Mouse (Mus musculus) hindbrain, embryonic 13.5 days (tissue): ENCODE data around the gene Dclre1a. TPM values are rescaled to one million over a fixed set of nuclear protein-coding genes. Genes with fewer than 3 reads are reported as not detected.
"Not testable (repeated sequence)": the region's sequence is repeated elsewhere in the genome, so short reads cannot be mapped to it uniquely, and the experiment has no call there.

Experiments used
- ATAC-seq: fragments of 200-750 bp; cut with Nextera tagmentation; 2 replicates; pipeline ENCODE4 v1.8.0; 2017; ENCODE audit warnings: moderate TSS enrichment; ENCODE audit not compliant: low FRiP score
- H3K27ac ChIP-seq: fragments of 300-500 bp; sonication (generic); 2 replicates; pipeline ENCODE4 v1.5.1; 2015; ENCODE audit warnings: inconsistent platforms, mild to moderate bottlenecking, moderate library complexity
- H3K27me3 ChIP-seq: fragments of 300-500 bp; sonication (generic); 2 replicates; pipeline ENCODE4 v1.6.1; 2015; ENCODE audit warnings: mild to moderate bottlenecking, inconsistent platforms
- H3K36me3 ChIP-seq: fragments of 300-500 bp; sonication (generic); 2 replicates; pipeline ENCODE4 v1.6.1; 2015; ENCODE audit warnings: mild to moderate bottlenecking, inconsistent platforms
- H3K4me1 ChIP-seq: fragments of 300-500 bp; sonication (generic); replicated peaks from 2 replicates; pipeline ENCODE4 v1.6.1; 2015; ENCODE audit warnings: inconsistent platforms
- H3K4me2 ChIP-seq: fragments of 300-500 bp; sonication (generic); 2 replicates; pipeline ENCODE4 v1.6.1; 2015; ENCODE audit warnings: inconsistent platforms, mild to moderate bottlenecking, moderate library complexity
- H3K4me3 ChIP-seq: fragments of 300-500 bp; sonication (generic); 2 replicates; pipeline ENCODE4 v1.5.1; 2015; ENCODE audit warnings: mild to moderate bottlenecking, inconsistent platforms
- H3K9ac ChIP-seq: fragments of 300-500 bp; sonication (generic); 2 replicates; pipeline ENCODE4 v1.6.1; 2015; ENCODE audit warnings: mild to moderate bottlenecking, inconsistent platforms
- H3K9me3 ChIP-seq: fragments of 300-500 bp; sonication (generic); 2 replicates; pipeline ENCODE4 v1.6.1; 2016; ENCODE audit warnings: inconsistent platforms
- WGBS: fragments of 180-500 bp; shearing (Covaris S2); methylation state at CpG from one replicate; pipeline ENCODE4 v1.1.7; 2015; 5-methylcytosine and 5-hydroxymethylcytosine counted together
- polyA plus RNA-seq: library from polyadenylated mRNA; unstranded; fragments of >200 nt; fragmentation: Nextera tagmentation; extraction: Ambion mirVana; gene quantifications from 2 replicates; pipeline ENCODE4 v1.2.1, GENCODE M21; 2015

Gene Dclre1a
- polyA plus RNA-seq, 1 experiment from 2014 or later = 14.9 TPM

DNA sequence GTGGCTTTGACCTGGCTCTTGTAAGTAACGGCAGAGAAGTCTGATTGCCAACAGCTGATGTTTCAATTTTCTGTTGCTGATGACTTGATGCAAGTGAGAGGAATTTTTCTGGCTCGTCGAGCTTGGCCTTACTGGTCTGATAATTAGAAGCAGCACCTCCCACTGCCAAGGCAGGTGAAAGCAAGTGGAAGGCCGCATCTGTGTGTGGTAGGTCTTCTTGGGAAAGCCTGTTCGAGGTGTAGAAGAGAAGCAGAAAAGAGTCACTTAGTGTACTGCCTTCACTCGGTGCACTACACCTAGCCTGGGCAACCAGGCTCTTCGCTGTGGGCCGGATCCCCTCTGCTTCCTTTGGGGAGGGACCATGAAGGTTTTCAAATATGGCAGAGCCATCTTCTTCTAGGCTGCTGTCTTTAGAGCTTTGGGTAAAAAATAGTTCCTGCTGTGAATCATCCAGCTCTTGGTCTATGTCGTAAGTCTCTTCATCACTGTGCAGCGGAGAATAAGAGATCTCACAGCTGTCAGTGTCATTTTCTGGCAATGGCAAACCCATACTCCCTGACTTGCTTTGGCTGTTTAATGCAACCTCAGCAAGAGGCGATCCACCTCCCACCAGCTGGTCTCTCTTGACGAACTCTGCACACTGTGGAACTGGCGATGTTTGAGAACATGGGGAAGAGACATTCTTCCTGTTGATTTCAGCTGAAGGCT lies 3.2 kb downstream of the Dclre1a start:
- Histone ChIP-seq H3K27me3 (no peaks in the 10 kb centered on the region), H3K4me2 (no peak overlapping the region), H3K4me3 (no peak overlapping the region), H3K9ac (no peak overlapping the region), H3K27ac (no peak overlapping the region), H3K36me3 (peaks cover 35% of the 10 kb centered on the region), H3K9me3 (no peaks in the 10 kb centered on the region), H3K4me1 (peaks cover 17% of the 10 kb centered on the region)
- 93% methylated on average over 13 of the region's 13 CpGs for WGBS
- ATAC-seq = no peak

DNA sequence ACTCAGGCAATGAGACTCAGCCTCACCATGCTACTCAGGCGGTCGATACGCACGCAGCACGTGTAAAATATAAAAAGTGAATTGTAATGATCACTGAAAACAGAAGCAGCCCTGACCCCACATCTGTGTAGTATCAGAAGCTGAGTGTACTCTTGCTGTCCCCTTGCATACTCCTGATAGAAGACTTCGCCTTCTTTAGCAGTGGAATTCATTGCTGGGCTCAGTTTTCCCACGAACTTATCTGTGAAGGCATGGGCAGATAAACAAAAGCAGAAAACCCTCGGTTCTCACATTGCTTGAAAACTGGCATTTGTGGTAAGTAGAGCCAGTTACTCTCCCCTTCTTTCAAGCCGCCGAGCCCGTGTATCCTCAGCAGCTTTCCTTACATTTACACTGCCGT lies 4.7 kb downstream of the Dclre1a start:
- Histone ChIP-seq H3K27me3 (no peaks in the 10 kb centered on the region), H3K4me2 (no peak overlapping the region), H3K4me3 (no peak overlapping the region), H3K27ac (no peak overlapping the region), H3K4me1 (peaks cover 8% of the 10 kb centered on the region), H3K36me3 (peaks cover 36% of the 10 kb centered on the region), H3K9ac (no peak overlapping the region), H3K9me3 (no peaks in the 10 kb centered on the region)
- ATAC-seq = no peak
- 95% methylated on average over 12 of the region's 12 CpGs for WGBS

DNA sequence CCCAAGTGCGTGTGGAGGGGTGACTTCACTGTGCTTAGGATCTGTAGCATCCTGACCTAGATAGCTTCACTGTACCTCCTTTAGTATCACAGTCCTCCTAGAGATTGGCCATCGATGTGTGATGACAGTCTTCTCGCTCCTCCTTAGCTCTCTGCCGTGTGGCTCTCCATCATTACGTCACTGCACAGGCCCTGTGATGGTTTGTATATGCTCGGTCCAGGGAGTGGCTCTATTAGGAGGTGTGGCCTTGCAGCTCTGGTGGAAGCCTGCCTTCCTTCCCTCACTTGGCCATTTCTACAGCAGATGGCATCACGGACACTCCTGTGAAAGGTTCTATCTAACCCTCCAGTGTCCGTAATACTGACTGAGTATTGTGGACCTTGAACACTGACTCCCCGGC lies 12.3 kb downstream of the Dclre1a start:
- Histone ChIP-seq H3K4me2 (no peak overlapping the region), H3K27me3 (no peaks in the 10 kb centered on the region), H3K36me3 (peaks cover 33% of the 10 kb centered on the region), H3K9me3 (no peaks in the 10 kb centered on the region), H3K4me3 (no peak overlapping the region), H3K27ac (no peak overlapping the region), H3K4me1 (no peaks in the 10 kb centered on the region), H3K9ac (no peak overlapping the region)
- no peak for ATAC-seq
- WGBS = 92% methylated on average over 9 of the region's 9 CpGs

DNA sequence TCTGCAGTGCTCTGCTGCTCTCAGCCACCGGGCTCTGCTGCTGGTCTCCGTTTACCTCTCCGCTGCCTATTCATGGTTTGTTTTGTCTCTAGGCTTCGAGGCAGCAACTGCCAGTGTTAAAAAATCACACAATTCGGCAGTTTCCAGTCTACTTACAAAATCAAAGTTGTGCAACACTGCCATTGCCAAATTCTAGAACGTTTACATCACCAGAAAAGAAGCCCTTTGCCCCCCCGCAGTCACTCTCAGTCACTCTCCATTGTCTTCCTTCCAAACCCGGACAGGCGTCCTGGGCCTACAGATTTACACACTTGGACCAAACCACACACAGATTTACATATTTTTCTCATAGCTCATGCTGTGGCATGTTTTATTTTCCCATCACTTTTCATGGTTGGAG lies 13.0 kb downstream of the Dclre1a start:
- no peaks in the 10 kb centered on the region for H3K4me1 ChIP-seq
- H3K36me3 ChIP-seq = peaks cover 30% of the 10 kb centered on the region
- no peaks in the 10 kb centered on the region for H3K9me3 ChIP-seq
- H3K9ac ChIP-seq = no peak overlapping the region
- WGBS = 69% methylated on average over 9 of the region's 9 CpGs
- no peak overlapping the region for H3K27ac ChIP-seq
- H3K4me3 ChIP-seq = no peak overlapping the region
- H3K27me3 ChIP-seq = no peaks in the 10 kb centered on the region
- ATAC-seq = no peak
- no peak overlapping the region for H3K4me2 ChIP-seq

DNA sequence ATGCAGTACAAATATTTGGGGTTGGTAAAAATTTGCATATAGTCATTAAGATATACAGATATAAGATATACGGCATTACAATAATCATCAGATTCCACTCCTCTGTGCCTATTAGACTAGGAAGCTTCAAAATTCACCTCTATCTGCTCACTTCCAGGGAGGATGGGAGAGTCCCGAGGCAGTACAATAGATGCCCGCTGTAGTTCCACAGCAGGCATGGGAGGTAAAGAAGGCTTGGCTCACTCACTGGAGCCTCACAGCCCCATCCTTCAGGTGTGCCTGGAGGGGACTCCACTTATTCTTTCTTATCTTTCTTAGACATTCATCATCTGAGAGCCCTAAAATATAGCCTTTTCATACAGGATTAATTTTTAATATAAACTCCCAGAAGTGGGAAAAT lies 13.7 kb downstream of the Dclre1a start:
- Histone ChIP-seq H3K9me3 (no peaks in the 10 kb centered on the region), H3K4me3 (no peak overlapping the region), H3K4me1 (no peaks in the 10 kb centered on the region), H3K4me2 (no peak overlapping the region), H3K27me3 (no peaks in the 10 kb centered on the region), H3K36me3 (peaks cover 28% of the 10 kb centered on the region), H3K9ac (no peak overlapping the region), H3K27ac (no peak overlapping the region)
- ATAC-seq = no peak
- 81% methylated on average over 3 of the region's 3 CpGs for WGBS

DNA sequence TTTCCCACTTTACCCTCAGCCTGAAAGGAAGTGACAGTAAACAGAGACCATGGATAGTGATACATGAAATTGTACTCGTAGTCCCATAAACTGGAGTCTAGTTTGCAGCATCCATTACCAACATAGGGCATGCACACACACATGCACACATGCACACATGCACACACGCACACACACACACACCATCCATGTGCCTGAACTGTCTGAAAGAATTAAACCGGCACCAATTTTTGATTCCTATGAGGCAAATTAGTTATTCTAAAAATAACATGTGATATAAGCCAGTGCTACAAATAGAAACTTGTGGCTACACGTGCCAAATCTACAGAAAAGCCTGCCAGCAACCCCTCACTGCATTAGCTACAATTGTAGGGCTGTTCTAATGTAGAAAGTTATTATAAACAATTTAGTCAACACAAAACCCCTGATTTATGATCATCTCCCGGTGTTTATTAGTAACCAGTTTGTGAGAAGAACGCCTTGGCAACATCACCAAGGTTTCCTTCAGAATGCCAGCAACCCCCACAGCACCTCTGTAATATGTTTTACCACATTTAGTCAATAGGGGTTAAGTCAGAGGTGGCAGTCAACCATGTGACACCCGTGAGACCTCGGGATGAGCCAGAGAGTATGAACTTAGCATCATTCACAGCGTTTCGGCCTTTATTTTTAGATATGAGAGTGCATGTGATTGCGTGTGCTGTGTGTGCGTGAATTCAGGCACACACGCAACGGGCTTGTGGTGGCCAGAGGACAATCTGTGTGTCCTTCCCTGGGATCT lies 14.5 kb downstream of the Dclre1a start:
- Histone ChIP-seq H3K36me3 (peaks cover 28% of the 10 kb centered on the region), H3K9me3 (no peaks in the 10 kb centered on the region), H3K9ac (no peak overlapping the region), H3K27me3 (no peaks in the 10 kb centered on the region), H3K4me2 (no peak overlapping the region), H3K4me1 (no peaks in the 10 kb centered on the region), H3K4me3 (no peak overlapping the region), H3K27ac (no peak overlapping the region)
- WGBS = 93% methylated on average over 14 of the region's 14 CpGs
- ATAC-seq = no peak

DNA sequence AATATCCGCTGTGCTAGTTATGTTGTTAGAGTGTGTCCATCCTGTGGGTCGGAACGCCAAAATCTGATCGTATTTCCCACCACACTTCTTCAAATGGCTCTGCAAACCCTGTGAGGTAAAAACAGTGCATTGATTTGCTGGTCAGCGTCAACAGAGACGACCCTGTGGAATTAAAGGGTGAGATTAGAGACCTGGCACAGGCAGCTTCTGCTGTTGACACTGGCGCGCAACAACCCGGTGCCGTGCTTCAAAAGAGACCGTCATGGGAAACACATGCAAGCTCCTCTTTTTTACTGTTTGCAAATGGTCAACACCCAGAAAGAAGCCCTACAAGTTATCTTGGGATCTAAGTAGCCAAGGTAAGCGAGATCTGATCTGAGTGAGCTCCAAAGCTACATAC lies 16.8 kb downstream of the Dclre1a start:
- H3K4me3 ChIP-seq = no peak overlapping the region
- no peak overlapping the region for H3K27ac ChIP-seq
- ATAC-seq = no peak
- H3K27me3 ChIP-seq = no peaks in the 10 kb centered on the region
- H3K36me3 ChIP-seq = peaks cover 21% of the 10 kb centered on the region
- no peak overlapping the region for H3K4me2 ChIP-seq
- no peaks in the 10 kb centered on the region for H3K9me3 ChIP-seq
- H3K9ac ChIP-seq = no peak overlapping the region
- no peaks in the 10 kb centered on the region for H3K4me1 ChIP-seq
- 94% methylated on average over 12 of the region's 12 CpGs for WGBS

DNA sequence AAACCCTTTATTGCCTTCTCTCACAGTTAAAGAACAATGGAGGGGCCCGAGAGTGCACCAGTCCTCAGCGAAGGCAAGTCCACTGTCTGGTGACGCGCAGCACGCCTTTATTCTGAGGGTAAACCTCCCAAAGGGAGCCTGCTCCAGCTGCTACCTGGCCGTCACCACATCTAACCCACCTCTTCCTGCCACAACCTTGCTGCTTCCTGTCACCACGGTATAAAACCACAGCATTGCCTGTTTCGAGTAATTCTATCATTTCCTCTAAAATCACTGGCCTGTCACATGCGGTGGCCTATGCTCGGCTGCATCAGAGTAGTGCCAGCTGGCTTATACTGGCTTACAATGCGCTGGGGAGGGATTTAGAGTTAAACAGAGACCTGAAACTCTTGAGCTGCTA lies 17.5 kb downstream of the Dclre1a start:
- H3K27ac ChIP-seq, H3K9ac ChIP-seq, H3K4me3 ChIP-seq, H3K4me2 ChIP-seq, ATAC-seq, H3K9me3 ChIP-seq, H3K27me3 ChIP-seq, H3K4me1 ChIP-seq: not testable (repeated sequence)
- peaks cover 15% of the 10 kb centered on the region for H3K36me3 ChIP-seq
- no CpG with 5 or more reads among the region's 11 CpGs for WGBS

DNA sequence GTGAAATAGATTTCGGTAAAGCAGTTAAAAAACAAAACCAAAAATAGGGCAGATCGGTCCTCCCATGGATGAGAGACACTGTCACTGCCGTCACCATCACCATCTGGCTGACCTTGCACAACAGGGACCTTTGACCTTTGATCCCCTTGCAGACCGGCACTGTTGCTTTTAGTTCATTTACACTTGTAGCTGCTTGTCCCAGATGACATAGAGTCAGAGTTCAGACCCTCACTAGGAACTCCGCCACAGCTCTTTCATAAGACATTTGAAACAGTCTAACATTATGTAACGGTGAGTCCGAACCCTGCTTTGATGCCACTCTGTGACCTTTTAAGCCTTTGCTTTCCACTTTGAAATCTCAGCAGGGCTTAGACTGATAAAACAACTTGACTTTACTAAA lies 28.6 kb downstream of the Dclre1a start:
- WGBS = no CpG with 5 or more reads among the region's 7 CpGs

DNA sequence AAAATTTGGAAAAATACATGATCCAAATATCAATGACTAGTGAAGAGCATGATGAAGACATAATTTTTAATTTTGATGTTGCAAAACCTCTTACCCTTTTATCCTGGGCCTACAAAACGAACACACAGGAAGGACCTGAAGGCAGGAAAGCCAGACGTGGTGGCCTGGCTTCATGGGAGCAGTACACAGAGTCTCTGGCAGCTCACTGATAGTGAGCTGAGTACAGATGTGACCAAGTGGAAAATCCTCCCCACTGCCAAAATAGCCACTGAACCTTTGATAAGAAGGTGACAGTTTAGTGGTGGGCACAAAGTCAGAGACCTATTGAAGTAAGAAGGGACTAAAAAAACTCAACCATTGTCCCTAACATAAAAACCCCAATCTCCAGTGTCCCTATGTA lies 34.5 kb downstream of the Dclre1a start:
- ATAC-seq, H3K4me3 ChIP-seq, H3K4me1 ChIP-seq, H3K36me3 ChIP-seq, H3K27me3 ChIP-seq, H3K9ac ChIP-seq, H3K9me3 ChIP-seq, H3K4me2 ChIP-seq, H3K27ac ChIP-seq: not testable (repeated sequence)
- no CpG with 5 or more reads among the region's 2 CpGs for WGBS

More for the DNA sequence above, 28.6 kb downstream of the Dclre1a start:
- H3K4me2 ChIP-seq, H3K27ac ChIP-seq, ATAC-seq, H3K27me3 ChIP-seq, H3K36me3 ChIP-seq, H3K9me3 ChIP-seq, H3K9ac ChIP-seq, H3K4me3 ChIP-seq, H3K4me1 ChIP-seq: not testable (repeated sequence)

DNA sequence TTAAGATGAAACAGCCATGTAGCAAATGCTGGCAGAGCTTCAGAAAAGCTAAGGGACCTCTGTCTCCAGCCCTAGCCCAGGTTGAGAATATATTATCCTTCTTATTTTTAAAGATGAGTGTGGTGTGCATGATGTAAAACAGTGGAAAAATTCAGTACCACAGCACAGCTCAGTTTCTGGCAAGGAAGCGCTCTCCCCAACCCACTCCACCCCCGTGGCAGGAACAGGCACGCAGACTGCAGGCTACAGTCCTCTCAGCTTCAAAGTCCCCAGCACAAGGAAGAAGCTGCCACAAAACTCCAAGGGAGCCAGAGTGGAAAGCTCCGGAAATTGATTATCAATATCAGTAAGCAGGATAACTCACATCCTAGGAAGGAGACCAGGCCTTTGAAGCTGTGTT lies 36.8 kb downstream of the Dclre1a start:
- H3K4me1 ChIP-seq, H3K27me3 ChIP-seq, H3K4me2 ChIP-seq, H3K4me3 ChIP-seq, H3K9ac ChIP-seq, H3K9me3 ChIP-seq, ATAC-seq, H3K27ac ChIP-seq, H3K36me3 ChIP-seq: not testable (repeated sequence)
- no CpG with 5 or more reads among the region's 4 CpGs for WGBS

DNA sequence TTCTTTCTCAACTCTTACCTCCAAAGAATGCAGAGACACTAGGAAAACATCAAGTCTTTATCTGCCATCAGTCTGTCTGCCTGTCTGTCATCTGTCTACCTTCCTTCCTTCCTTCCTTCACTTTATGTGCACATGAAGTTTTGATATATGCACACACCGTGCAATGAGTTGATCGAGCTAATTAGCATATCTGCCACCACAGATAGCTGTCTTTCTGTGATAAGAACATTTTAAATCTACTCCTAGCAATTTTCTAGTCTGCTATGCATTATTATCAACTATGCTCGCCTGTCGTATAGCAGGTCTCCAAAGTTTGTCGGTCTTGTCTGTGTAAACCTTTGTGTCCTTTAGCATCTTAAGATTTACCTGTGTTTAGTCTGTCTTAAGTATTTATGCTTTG lies 44.5 kb downstream of the Dclre1a start:
- not testable (repeated sequence) for ATAC-seq, H3K9ac ChIP-seq, H3K27me3 ChIP-seq, H3K4me2 ChIP-seq, H3K9me3 ChIP-seq, H3K36me3 ChIP-seq, H3K4me3 ChIP-seq, H3K4me1 ChIP-seq, H3K27ac ChIP-seq
- no CpG with 5 or more reads among the region's 5 CpGs for WGBS

DNA sequence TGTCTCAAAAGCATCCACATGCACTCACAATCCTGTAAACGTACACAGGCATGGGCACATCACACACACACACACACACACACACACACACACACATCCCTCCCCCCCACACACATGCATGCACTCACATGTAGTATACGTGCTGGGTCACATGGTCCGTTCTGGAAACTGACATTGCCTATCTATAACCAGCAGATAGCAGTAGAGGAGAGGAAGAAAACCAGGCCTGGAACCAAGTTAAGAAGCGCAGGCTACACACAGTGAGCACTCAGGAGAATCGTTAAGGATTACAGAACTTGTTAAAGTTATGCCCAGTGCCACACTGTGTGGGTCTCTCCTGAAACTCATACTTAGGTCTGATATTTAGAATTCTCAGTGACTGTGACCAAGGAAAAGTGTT lies 45.0 kb downstream of the Dclre1a start:
- not testable (repeated sequence) for H3K9me3 ChIP-seq

More for the DNA sequence above, 45.0 kb downstream of the Dclre1a start:
- not testable (repeated sequence) for H3K4me3 ChIP-seq, H3K27me3 ChIP-seq, ATAC-seq, H3K27ac ChIP-seq, H3K9ac ChIP-seq, H3K36me3 ChIP-seq, H3K4me1 ChIP-seq, H3K4me2 ChIP-seq
- WGBS = no CpG with 5 or more reads among the region's 5 CpGs
